Mouse (Mus musculus) cerebellum, postnatal 25 days (tissue): ENCODE measurements around the gene Stat5b.

Experiments
- DNase-seq, 2 experiments: peaks; one replicate each; pipeline ENCODE4 v3.0.0; 2021; ENCODE audit warnings: mixed read lengths in 2 of 2

Stat5b gene

DNA sequence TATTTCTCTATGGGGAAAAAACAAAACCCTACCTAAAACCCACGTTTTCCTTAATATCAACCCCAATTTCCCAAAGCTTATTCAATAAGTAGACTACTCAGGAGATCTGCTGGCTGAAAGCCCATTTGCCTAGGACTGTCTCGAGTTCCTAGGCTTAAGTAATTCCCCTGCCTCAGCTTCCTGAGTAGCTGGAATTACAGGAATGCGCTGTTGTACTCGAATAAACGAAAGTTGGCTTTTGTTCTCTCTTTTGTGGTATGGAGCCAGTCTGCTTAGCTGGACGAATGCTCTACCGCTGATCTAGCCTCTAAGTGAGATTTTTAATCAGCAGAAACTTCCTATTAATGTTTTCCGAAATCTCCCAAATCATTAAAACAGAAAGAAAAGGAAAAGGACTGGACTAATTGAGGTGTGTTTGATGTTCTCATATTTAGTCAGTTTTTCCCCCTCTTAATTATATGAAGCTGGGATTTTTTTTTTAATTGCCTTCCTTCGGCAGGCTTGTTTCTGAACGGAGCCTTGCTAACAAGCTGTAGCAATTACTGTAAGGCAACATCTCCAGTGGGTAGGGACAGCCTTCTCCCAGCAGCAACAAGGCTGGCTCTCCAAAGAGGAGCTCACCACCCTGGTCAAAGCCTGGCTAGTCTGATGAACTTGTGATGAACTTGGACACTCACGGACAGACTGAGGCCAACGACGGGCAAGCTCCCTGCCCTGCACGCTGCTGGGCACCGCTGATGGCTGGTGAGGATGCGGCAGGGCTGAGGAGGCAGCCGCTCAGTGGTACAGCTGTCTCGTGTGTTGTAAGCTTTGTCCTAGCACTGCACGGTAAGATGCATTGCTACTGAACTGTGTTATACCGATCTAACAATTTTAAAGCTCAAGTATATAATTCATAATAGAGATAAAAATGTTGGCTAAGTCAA lies 43.9 kb downstream of the Stat5b start:
- DNase-seq: no peak

DNA sequence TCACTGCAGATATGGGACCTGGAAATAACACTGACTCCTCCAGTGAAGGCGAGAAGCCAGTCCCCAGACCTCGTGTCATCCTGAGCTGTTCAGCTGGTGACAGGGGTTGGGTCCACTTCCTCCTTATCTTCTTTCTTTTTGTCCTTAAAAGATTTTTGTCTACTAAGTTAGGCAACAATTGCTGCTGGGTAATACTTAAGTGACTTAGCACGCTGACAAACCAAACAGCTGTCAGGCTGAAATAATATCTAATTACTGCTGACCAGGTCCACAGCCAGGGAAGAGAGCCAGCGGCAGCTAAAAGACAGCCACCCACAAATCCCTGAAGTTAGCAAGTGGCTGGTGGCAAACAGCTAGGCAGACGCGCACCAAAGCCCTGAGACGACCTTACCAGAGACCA lies 45.0 kb downstream of the Stat5b start:
- DNase-seq: no peak

DNA sequence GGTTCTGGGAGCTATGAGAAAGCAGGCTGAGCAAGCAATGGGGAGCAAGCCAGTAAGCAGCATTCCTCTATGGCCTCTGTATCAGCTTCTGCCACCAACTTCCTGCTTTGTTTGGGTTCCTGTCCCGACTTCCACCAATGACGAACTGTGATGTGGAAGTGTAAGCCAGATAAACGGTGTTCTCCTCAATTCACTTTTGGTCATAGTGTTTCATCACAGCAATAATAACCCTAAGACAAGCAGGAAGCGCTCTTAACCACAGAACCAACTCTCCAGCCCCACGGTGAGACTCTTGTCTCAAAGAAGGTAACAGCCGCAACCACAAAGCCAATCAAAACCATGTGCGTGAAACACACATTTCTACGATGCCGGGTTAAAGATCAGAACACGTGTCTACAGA lies 46.1 kb downstream of the Stat5b start:
- DNase-seq: no peak

DNA sequence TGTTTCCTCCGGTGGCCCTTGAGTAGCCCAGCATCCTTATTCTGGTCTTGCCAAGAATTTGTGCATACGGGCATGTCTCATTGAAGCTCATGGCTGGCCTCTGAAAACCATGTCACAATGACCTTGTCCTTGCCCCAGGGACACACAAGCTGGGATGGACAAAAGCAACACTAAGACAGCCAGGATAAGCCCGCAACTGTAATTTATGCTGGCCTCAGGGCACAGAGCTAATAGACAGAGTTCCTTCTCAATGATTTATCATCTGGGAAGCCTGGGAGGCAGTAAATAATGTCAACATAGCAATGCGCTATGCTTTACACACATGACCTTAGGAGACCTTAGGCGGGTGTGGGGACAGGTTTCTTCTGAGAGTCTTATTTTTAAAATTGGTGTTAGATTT lies 51.1 kb downstream of the Stat5b start:
- no peak for DNase-seq

DNA sequence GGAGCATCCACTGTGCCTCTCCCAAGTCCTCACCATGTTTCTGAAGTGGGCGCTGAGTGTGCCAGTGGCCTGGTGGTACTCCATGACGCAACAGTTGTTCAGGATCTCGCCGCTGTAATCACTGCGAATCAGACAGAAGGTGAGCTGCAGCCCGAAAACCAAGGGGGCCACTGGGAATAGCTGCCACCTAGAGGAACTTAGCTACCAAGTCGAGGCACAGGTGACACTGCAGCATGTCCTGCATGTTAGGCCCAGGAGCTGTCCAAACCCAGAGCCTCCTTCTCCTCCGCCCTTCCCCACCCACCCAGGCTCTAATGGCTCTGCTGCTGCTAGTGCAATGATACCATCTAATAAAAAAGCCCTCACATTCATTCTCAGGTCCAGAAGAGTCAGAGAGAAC lies 53.9 kb downstream of the Stat5b start:
- DNase-seq: no peak

- no peak for DNase-seq
Observed at GRCm38 (mm10) chr11:100795386-100795785, 55.1 kb downstream of the Stat5b start.

GRCm38 (mm10) chr11:100791457-100792049 lies 59.0 kb downstream of the Stat5b start:
- DNase-seq: no peak

- peak; percentile 78 to 82 for DNase-seq
Observed at GRCm38 (mm10) chr11:100790644-100791043, 59.9 kb downstream of the Stat5b start.

DNA sequence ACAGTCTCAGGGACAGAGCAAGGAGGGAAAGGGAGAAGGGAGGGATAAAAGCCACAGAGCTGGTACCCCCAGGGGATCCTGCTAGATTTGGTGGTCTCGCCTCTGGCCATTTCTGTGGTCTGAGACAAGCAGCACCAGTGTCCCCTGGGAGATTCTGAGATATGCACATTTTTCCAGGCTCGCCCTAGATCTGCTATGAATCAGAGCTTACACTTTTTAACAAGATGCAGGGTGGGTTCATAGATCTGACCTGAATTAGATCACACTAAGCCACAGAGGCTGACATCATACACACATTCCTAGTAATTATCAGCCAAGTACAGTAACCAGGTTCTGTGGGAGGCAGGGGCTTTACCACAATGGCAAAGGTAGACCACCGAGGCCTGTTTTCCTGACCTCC lies 60.8 kb downstream of the Stat5b start:
- no peak for DNase-seq

DNA sequence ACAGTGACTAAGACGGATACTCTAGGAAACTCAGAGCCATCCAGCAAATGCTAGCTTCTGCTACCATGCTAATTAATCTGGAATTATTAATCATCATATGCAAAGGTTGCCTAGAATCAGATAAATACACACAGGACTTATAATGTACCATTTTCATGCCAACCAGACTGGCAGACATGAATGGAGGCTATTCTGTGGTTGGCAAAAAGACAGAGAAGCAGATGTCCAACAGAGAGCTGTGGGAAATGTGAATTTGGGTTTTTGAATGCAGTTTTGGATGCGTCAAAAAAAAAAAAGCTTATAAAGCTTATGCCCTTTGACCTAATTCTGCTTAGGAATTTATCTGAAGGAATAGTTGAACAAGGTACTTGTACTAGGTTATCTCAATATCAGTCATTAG lies 64.8 kb downstream of the Stat5b start:
- DNase-seq: peak in 1 of 2 experiments; percentile 52

DNA sequence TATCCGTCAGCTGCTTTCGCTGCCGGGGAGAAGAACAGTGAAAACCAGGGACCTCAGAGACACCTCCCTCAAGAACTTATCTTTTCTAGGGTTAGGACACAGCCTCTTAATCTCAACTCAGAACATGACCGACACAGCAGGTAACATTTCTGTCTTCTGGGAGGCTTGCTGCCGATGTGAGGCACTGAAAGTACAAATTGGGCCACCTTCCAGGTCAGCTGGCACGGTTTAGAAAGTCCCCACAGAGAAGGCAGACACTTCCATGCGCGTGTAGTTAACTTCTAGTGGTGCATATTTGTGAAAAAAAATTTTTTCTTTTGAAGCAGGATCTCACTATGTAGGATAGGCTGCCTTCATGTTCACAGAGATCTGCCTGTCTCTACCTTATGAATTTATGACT lies 66.2 kb downstream of the Stat5b start:
- DNase-seq: peak; percentile 51 to 76

DNA sequence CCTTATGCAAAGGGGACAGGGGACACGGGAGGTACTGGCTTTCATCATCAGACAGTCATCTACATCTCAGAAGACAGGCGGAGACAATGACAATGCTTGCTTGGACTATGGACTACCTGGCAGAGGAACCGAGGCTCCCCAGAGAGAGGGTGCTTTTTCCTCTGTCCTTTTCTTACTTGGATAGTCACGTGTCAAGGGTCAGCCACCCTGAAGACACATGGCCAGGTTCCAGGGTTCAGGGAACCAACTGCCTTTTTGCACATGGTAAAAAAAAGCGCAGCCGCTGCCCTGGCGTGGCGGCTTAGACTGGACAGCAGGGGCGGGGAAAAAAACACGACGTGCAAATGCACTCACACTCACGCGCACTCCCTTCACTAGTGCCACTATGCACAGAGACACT lies 68.0 kb downstream of the Stat5b start:
- no peak for DNase-seq

DNA sequence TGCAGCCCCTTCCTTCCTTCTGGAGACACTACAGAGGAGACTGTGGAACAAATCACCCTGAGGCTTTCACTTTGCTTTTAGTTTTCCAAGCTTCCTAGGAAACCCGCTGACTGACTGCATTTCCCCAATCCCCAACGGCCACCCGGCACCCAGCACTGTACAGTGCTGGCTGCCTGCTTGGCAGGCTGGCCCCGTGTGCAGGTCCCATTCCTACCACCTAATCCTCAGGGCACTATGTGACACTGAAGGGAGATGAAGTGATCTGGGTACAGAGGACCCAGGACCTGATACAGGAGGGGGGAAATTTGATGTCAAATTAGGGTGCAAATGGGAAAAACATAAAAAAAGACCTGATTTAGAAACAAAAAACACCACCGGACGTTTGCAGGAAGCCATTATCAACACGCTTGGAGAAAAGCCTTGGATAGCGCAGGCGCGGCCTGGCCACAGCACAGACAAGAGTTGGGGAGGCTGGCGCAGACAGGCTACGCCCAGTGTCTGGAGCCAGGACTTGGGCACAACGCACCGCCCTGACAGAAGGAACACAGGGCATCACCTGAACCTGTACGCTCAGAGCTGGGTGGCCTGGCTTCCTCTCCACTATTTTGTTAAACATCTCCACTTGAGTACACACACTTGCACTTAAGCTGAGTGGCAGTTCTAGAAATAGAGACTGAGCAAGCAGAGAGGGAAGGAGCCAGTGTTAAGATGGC lies 68.6 kb downstream of the Stat5b start:
- no peak for DNase-seq

GRCm38 (mm10) chr11:100780247-100780646 lies 70.3 kb downstream of the Stat5b start:
- no peak for DNase-seq

DNA sequence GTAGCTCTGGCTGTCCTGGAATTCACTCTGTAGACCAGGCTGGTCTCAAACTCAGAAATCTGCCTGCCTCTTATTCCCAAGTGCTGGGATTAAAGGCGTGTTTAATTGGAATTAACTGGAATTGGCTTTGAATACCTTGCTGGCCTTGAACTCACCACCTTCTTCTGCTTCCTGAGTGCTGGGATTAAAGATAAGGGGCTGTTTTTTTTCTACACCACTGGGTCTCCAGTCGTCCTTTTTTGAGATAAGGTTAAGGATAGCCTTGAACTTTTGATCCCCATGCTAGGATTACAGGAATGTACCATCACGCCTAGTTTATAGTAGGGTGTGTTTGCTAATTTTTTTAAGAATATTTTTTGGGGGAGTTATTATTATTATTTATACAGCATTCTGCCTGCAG lies 72.5 kb downstream of the Stat5b start:
- DNase-seq: no peak

GRCm38 (mm10) chr11:100775921-100776320 lies 74.6 kb downstream of the Stat5b start:
- no peak for DNase-seq

DNA sequence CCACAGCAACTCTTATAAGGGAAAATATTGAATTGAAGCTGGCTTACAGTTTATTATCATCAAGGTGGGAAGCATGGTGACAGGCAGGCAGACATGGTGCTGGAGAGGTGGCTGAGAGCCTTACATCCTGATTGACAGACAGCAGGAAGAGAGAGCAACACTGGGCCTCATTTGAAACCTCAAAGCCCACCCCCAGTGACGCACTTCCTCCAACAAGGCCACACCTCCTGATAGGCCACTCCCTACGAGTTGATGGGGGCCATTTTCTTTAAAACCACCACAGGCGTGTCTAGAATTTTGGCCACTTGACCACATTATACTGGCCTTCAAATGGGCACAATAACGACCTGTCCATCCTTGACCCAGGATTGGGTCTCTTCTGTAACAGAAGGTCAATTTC lies 76.3 kb downstream of the Stat5b start:
- DNase-seq: no peak

- DNase-seq: peak; percentile 74 to 87
Observed at GRCm38 (mm10) chr11:100770646-100771408, 79.7 kb downstream of the Stat5b start, which contains the start of gene Ghdc. TSS of gene Ghdc (minus strand) at chr11:100770957.

DNA sequence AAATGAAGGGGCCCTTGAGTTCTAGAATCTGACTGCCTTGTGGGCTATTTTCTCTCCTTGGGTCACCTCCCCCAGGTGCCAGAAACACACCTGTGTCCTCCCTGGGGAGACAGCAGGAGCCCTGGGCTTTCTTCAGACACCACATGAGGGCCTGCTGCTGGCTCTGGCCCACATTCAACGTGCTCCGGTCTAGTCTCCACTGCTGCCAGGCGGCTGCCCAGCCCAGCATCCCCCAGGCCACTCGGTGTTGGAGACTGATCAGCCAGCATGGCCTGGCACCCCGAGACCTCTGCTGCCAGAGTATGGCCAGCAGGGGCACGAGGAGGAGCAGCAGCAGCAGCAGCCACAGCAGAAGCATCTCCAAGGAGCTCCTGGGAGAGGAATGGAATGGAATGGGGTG lies 80.5 kb downstream of the Stat5b start:
- peak; percentile 40 to 51 for DNase-seq

DNA sequence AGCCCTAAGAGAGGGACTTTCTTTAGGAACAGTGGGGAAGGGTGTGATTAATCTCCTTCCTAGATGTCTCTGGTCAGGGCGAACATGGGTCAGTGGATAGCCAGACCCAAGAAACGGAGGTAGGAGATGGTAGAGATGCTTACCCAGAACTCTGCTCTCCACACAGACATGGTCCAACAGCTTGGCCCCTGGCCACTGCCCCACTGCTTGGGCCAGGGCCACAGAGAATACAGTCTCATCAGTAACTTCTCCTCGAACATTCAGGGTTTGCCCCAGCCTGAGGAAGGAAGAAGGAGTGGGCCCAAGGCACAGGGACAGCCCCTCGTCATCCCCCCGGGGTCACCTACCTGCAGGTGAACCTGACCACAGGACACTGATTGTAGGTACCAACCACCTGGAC lies 82.7 kb downstream of the Stat5b start:
- no peak for DNase-seq

DNA sequence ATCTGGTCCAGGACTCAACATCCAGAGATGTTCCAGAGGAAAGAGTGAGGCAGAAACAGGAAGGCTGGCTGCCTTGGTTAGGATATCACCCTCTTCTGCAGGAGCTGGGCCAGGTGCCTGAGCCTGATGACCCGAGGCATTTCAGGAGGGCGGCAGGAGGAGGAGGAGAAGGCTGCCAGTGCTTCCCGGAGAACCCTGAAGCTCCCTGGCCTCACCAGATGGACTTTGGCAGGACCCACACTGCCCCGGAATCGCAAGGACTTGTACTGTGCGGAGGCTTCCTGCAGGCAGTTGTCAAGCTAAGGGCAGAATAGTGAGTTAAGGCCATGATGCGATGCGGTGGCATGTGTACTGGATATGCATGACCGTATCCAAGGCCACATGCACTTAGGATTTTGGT lies 83.8 kb downstream of the Stat5b start:
- DNase-seq: no peak

DNA sequence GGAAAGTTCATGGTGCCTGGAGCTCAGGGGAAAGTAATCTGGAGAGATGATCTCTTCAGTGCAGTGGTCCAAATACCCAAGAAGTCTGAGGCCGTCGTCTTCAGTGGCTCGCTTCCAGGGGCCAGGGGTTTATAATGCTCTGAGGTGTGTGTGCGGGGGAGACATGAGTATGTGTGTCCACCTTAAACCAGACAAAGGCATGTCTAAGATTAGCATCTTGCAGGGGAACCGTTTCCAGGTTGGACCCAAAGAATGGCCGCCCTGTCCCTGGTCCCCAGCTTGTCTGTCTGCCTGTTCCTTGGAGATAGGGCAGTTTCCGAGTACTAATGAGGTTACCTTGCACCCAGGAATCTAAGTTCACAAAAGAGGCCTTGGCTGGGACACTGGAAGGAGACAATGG lies 87.7 kb downstream of the Stat5b start, which contains the start of gene Hcrt:
Hcrt (minus strand) TSS at position 101 of the 400 bp plus-strand sequence.
- DNase-seq: no peak

GRCm38 (mm10) chr11:100761547-100762045 lies 88.9 kb downstream of the Stat5b start:
- DNase-seq: peak; percentile 93
